Mouse (Mus musculus) liver, embryonic 14.5 days (tissue): ENCODE results near the gene Sostdc1. TPM values are rescaled to one million over a fixed set of nuclear protein-coding genes. Genes with fewer than 3 reads are reported as not detected.

Source experiments
- ATAC-seq: fragments of 200-750 bp; cut with Nextera tagmentation; 2 replicates; pipeline ENCODE4 v1.8.0; 2017; ENCODE audit warnings: moderate number of reproducible peaks, mild to moderate bottlenecking, moderate library complexity; ENCODE audit not compliant: insufficient read depth
- DNase-seq, 3 experiments: peaks; one replicate each; pipeline ENCODE4 v3.0.0-alpha.2; 2012 to 2013; ENCODE audit warnings: low read depth in 3 of 3, low spot score in 3 of 3
- H3K27ac ChIP-seq: fragments of 300-500 bp; sonication (generic); 2 replicates; pipeline ENCODE4 v1.5.1; 2014; ENCODE audit warnings: moderate library complexity, mild to moderate bottlenecking, control low read depth, inconsistent platforms
- H3K27me3 ChIP-seq: fragments of 300-500 bp; sonication (generic); 2 replicates; pipeline ENCODE4 v1.6.1; 2014; ENCODE audit warnings: mild to moderate bottlenecking, low read length, moderate library complexity; ENCODE audit not compliant: control insufficient read depth, insufficient read depth
- H3K36me3 ChIP-seq: fragments of 300-500 bp; sonication (generic); replicated peaks from 2 replicates; pipeline ENCODE4 v1.6.1; 2014; ENCODE audit warnings: low read depth; ENCODE audit not compliant: control insufficient read depth, insufficient read depth
- H3K4me1 ChIP-seq, 2 experiments: fragments of 200-500 bp in 1 of 2; fragments of 300-500 bp in 1 of 2; sonication (generic) in 1 of 2; replicated peaks; 2 replicates each; pipeline ENCODE4 v1.6.1; 2012 to 2014; ENCODE audit warnings: antibody characterized with exemption in 1 of 2, inconsistent platforms in 1 of 2, low read length in 1 of 2; ENCODE audit not compliant: control insufficient read depth in 2 of 2, insufficient read depth in 2 of 2
- H3K4me2 ChIP-seq: fragments of 300-500 bp; sonication (generic); 2 replicates; pipeline ENCODE4 v1.6.1; 2014; ENCODE audit warnings: low read depth, mild to moderate bottlenecking, control low read depth, moderate library complexity
- H3K4me3 ChIP-seq, 2 experiments: fragments of 200-500 bp in 1 of 2; fragments of 300-500 bp in 1 of 2; sonication (generic) in 1 of 2; 2 replicates each; pipeline ENCODE4 v1.5.1; 2012 to 2014; ENCODE audit warnings: low read depth in 2 of 2, low read length in 2 of 2, mild to moderate bottlenecking in 2 of 2, control low read depth in 1 of 2, inconsistent platforms in 1 of 2, moderate library complexity in 1 of 2; ENCODE audit not compliant: insufficient read depth in 1 of 2
- H3K9ac ChIP-seq: fragments of 300-500 bp; sonication (generic); replicated peaks from 2 replicates; pipeline ENCODE4 v1.6.1; 2014; ENCODE audit warnings: mild to moderate bottlenecking, control low read depth, moderate library complexity
- H3K9me3 ChIP-seq: fragments of 300-500 bp; sonication (generic); 2 replicates; pipeline ENCODE4 v1.6.1; 2016; ENCODE audit warnings: low read length, mixed read lengths; ENCODE audit not compliant: control insufficient read depth
- CTCF ChIP-seq: IDR thresholded peaks from 2 replicates; pipeline ENCODE4 v1.5.1; 2016; ENCODE audit warnings: antibody characterized with exemption, low read depth, control low read depth
- EP300 ChIP-seq: IDR thresholded peaks from 2 replicates; pipeline ENCODE4 v1.6.1; 2016; ENCODE audit warnings: antibody characterized with exemption, low read depth
- WGBS: fragments of 180-500 bp; shearing (Covaris S2); extraction: QIAGEN DNeasy Blood & Tissue Kit; methylation state at CpG from one replicate; pipeline ENCODE4 v1.1.7; 2014; ENCODE audit not compliant: insufficient replicate concordance; 5-methylcytosine and 5-hydroxymethylcytosine counted together
- polyA plus RNA-seq, 2 experiments: library from polyadenylated mRNA; depleted of rRNA in 1 of 2; stranded (reverse) in 1 of 2; unstranded in 1 of 2; fragments of >200 nt; fragmentation: Nextera tagmentation in 1 of 2; extraction: Ambion mirVana in 1 of 2; gene quantifications; 2 replicates each; pipeline versions ENCODE4 v1.2.1 to v1.2.3; 2012 to 2014

Gene Sostdc1
- polyA plus RNA-seq, 2 experiments, result 0.05 to 0.07 TPM

- no peak for DNase-seq
- no peak overlapping the region for H3K9ac ChIP-seq
Observed at GRCm38 (mm10) chr12:36291346-36291745, 22.6 kb upstream of the Sostdc1 start.

DNA sequence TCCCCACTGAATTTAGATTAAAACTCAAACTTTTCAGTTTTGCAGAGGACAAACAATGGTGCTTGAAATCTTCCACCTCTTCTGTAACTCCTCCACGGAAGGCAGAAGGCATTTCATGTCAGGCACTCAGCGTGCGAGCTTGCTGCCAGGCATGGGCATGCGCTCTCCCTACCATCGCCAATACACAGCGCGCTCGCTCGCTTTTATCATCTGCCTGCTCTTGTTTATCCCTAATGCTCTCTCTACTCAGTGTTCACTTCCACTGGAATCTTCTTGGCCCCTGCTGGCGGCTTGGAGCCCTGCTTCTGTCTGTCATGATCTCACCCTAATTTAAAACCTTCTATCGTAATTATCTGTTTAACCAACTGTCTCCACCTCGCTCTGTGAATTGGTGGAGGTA is 11.6 kb upstream of the Sostdc1 start:
- Histone ChIP-seq H3K27ac (no peak overlapping the region), H3K27me3 (no peaks in the 10 kb centered on the region), H3K4me1 (no peaks in the 10 kb centered on the region), H3K9ac (no peak overlapping the region), H3K9me3 (no peaks in the 10 kb centered on the region), H3K4me3 (no peak overlapping the region), H3K4me2 (no peak overlapping the region), H3K36me3 (no peaks in the 10 kb centered on the region)
- DNase-seq (no peak), ATAC-seq (no peak)
- 76% methylated on average over 12 of the region's 12 CpGs for WGBS
- TF ChIP-seq EP300 (no peak), CTCF (no peak)

More at GRCm38 (mm10) chr12:36291346-36291745, 22.6 kb upstream of the Sostdc1 start:
- Histone ChIP-seq H3K27me3 (no peaks in the 10 kb centered on the region), H3K4me2 (no peak overlapping the region), H3K4me1 (no peaks in the 10 kb centered on the region), H3K4me3 (no peak overlapping the region), H3K36me3 (no peaks in the 10 kb centered on the region), H3K9me3 (no peaks in the 10 kb centered on the region), H3K27ac (no peak overlapping the region)
- no peak for TF ChIP-seq CTCF
- no peak for TF ChIP-seq EP300
- WGBS, result 65% methylated on average over 6 of the region's 6 CpGs
- no peak for ATAC-seq

- H3K9me3 ChIP-seq, result no peaks in the 10 kb centered on the region
- H3K27me3 ChIP-seq, result no peaks in the 10 kb centered on the region
- no peak for ATAC-seq
Observed at GRCm38 (mm10) chr12:36302905-36303642, 10.9 kb upstream of the Sostdc1 start.

DNA sequence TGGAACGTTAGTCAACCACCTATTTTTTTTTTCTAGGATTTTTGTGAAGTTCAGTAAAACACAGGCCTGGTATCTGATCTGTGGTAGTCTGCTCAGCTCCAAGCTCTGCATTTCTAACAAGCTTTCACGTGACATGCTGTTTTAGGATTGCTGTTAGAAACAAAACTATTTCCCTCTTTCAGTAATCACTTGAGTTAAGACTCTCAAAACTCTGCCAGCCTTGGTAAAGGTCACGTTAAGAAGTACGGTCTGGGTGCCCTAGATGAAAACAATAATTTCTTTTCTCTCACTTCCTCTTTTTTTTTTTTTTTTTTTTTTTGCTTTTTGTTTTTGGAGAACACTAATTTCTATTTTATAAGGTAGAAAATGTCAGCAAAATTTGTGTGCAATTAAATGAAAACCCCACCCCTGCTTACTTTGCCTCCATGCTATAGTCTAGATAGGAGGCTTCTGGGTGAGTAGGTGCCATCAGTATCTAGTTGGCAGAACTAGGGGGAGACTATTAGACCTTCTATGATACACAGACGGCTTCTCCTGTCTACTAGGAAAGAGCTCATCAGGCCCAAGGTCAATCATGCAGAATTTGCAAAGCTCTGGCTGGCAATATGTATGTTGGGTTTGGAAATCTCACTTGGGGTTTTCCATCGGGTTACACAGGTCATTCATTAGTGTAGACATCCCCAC is 5.1 kb upstream of the Sostdc1 start:
- Histone ChIP-seq H3K4me2 (no peak overlapping the region), H3K4me1 (no peaks in the 10 kb centered on the region), H3K27me3 (no peaks in the 10 kb centered on the region), H3K9ac (no peak overlapping the region), H3K27ac (no peak overlapping the region), H3K36me3 (no peaks in the 10 kb centered on the region), H3K4me3 (no peak overlapping the region), H3K9me3 (no peaks in the 10 kb centered on the region)
- 47% methylated on average over 6 of the region's 6 CpGs for WGBS
- no peak for TF ChIP-seq CTCF
- no peak for TF ChIP-seq EP300
- no peak for DNase-seq
- no peak for ATAC-seq

More at GRCm38 (mm10) chr12:36302905-36303642, 10.9 kb upstream of the Sostdc1 start:
- Histone ChIP-seq H3K27ac (no peak overlapping the region), H3K4me1 (no peaks in the 10 kb centered on the region), H3K36me3 (no peaks in the 10 kb centered on the region), H3K9ac (no peak overlapping the region), H3K4me3 (no peak overlapping the region), H3K4me2 (no peak overlapping the region)
- WGBS, result 61% methylated on average over 8 of the region's 8 CpGs
- TF ChIP-seq EP300, result no peak
- TF ChIP-seq CTCF, result no peak
- DNase-seq, result no peak

DNA sequence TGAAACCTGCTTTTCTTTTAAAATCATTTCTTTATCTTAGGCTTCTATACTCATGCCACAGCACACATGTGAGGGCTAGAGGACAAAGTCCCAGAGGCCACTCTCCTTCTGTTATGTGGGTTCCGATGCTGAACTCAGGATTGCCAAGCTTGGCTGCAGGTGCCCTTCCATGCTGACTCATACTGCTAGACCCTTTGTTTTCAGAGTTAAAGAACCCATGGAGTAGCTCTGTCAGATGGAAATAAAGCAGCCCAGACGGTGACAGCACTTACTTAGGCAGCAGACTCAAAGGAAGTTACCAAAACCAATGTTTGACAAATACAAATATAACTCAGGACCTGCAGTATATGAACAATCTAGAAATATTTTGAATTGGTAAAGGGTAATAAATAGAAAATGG is 924 bp upstream of the Sostdc1 start:
- WGBS, result 24% methylated on average over 2 of the region's 2 CpGs
- no peak for ATAC-seq
- Histone ChIP-seq H3K27ac (no peak overlapping the region), H3K9me3 (no peaks in the 10 kb centered on the region), H3K4me2 (no peak overlapping the region), H3K4me1 (no peaks in the 10 kb centered on the region), H3K27me3 (peaks cover 3% of the 10 kb centered on the region; the same call in 1 of the 2 replicates), H3K36me3 (no peaks in the 10 kb centered on the region), H3K9ac (no peak overlapping the region), H3K4me3 (no peak overlapping the region)
- no peak for TF ChIP-seq EP300
- TF ChIP-seq CTCF, result no peak
- DNase-seq, result no peak
